Mouse (Mus musculus) gonadal fat pad, adult 2 months (tissue): ENCODE data around the gene Cdkn3. TPM values are rescaled to one million over a fixed set of nuclear protein-coding genes. Genes with fewer than 3 reads are reported as not detected.
"Not testable (repeated sequence)": the region's sequence is repeated elsewhere in the genome, so short reads cannot be mapped to it uniquely, and the experiment has no call there.

Source experiments
- DNase-seq: peaks from one replicate; pipeline ENCODE4 v3.0.0-alpha.2; 2012; ENCODE audit warnings: low read depth
- polyA plus RNA-seq: library from polyadenylated mRNA; depleted of rRNA; stranded (reverse); fragments of >200 nt; gene quantifications from 2 replicates; pipeline ENCODE4 v1.2.3, GENCODE M21; 2012; rRNA removed

Cdkn3 gene
- 1.3 and 1.6 TPM in 2 replicates for polyA plus RNA-seq

- DNase-seq = peak; percentile 63
Measured at GRCm38 (mm10) chr14:46760355-46761029, at the start of gene Cdkn3. Gene Cdkn3, plus strand, starts transcription at chr14:46760541.

- DNase-seq = no peak
Measured at GRCm38 (mm10) chr14:46718483-46718922, 41.8 kb upstream of the Cdkn3 start.

- DNase-seq = no peak
Measured at GRCm38 (mm10) chr14:46722031-46722430, 38.3 kb upstream of the Cdkn3 start.

GRCm38 (mm10) chr14:46723828-46724227 is 36.5 kb upstream of the Cdkn3 start:
- no peak for DNase-seq

- no peak for DNase-seq
Measured at GRCm38 (mm10) chr14:46724941-46725340, 35.4 kb upstream of the Cdkn3 start.

- DNase-seq = no peak
Measured at GRCm38 (mm10) chr14:46725743-46726142, 34.6 kb upstream of the Cdkn3 start.

GRCm38 (mm10) chr14:46734262-46734661 is 26.1 kb upstream of the Cdkn3 start:
- DNase-seq = no peak

GRCm38 (mm10) chr14:46734761-46735455 is 25.4 kb upstream of the Cdkn3 start:
- DNase-seq = no peak

- no peak for DNase-seq
Measured at GRCm38 (mm10) chr14:46736366-46736765, 24.0 kb upstream of the Cdkn3 start.

GRCm38 (mm10) chr14:46737346-46737745 is 23.0 kb upstream of the Cdkn3 start:
- DNase-seq = not testable (repeated sequence)

- no peak for DNase-seq
Measured at GRCm38 (mm10) chr14:46742674-46743073, 17.7 kb upstream of the Cdkn3 start.

- DNase-seq = no peak
Measured at GRCm38 (mm10) chr14:46745413-46745812, 14.9 kb upstream of the Cdkn3 start.

- DNase-seq = not testable (repeated sequence)
Measured at GRCm38 (mm10) chr14:46754371-46754770, 6.0 kb upstream of the Cdkn3 start.

- DNase-seq = no peak
Measured at GRCm38 (mm10) chr14:46755851-46756250, 4.5 kb upstream of the Cdkn3 start.

- no peak for DNase-seq
Measured at GRCm38 (mm10) chr14:46757736-46758135, 2.6 kb upstream of the Cdkn3 start.

- DNase-seq = no peak
Measured at GRCm38 (mm10) chr14:46759970-46760354, 379 bp upstream of the Cdkn3 start.

- no peak for DNase-seq
Measured at GRCm38 (mm10) chr14:46761186-46761585, 845 bp downstream of the Cdkn3 start.

GRCm38 (mm10) chr14:46767116-46767515 is 6.8 kb downstream of the Cdkn3 start:
- DNase-seq = no peak

- DNase-seq = no peak
Measured at GRCm38 (mm10) chr14:46770036-46770435, 9.7 kb downstream of the Cdkn3 start.

GRCm38 (mm10) chr14:46778756-46779155 is 18.4 kb downstream of the Cdkn3 start:
- no peak for DNase-seq

GRCm38 (mm10) chr14:46779217-46779616 is 18.9 kb downstream of the Cdkn3 start:
- no peak for DNase-seq

- no peak for DNase-seq
Measured at GRCm38 (mm10) chr14:46781086-46781485, 20.7 kb downstream of the Cdkn3 start.

GRCm38 (mm10) chr14:46782187-46782828 is 22.0 kb downstream of the Cdkn3 start:
- no peak for DNase-seq
